Mouse (Mus musculus): ENCODE measurements around the gene Fam167b. TPM values are rescaled to one million over a fixed set of nuclear protein-coding genes. Genes with fewer than 3 reads are reported as not detected.

Gene Fam167b
- total and polyA plus RNA-seq, 3 experiments, result 1.1 to 1.2 TPM; not detected in 1

GRCm38 (mm10) chr4:129617121-129617641 lies 38.8 kb upstream of the Fam167b start:
- no peak for DNase-seq (ENCODE audit: extremely low read depth)
- peaks cover 3 to 48% of the 10 kb centered on the region in 2 experiments for H3K4me1 ChIP-seq (ENCODE audit: control insufficient read depth in 1 of 2, insufficient read depth in 2 of 2)
- H3K9me3 ChIP-seq (replicated peaks; ENCODE audit: low read length), result no peaks in the 10 kb centered on the region
- TF ChIP-seq MYC (IDR thresholded peaks at IDR 0.05; ENCODE audit: low read depth, low read length) (no peak), ZNF384 (IDR thresholded peaks at IDR 0.05; ENCODE audit: low read depth, low read length) (no peak), MEF2A (IDR thresholded peaks at IDR 0.05; ENCODE audit: borderline replicate concordance, low read depth, low read length) (no peak)
- in situ Hi-C loops (cut with MboI; ENCODE audit: low pct_ligation_motif_present, low pct_unique_long_range_greater_than_20kb, low sequenced_read_pairs) (loop anchor here (25.0 kb wide), 1 partner anchor 255 kb away; no protein-coding TSS in a partner anchor), dilution Hi-C loops (cut with MboI; ENCODE audit: extremely low pct_ligation_motif_present, extremely low pct_unique_long_range_greater_than_20kb, low sequenced_read_pairs) (no loop called here)
- H3K27ac ChIP-seq (ENCODE audit: insufficient read depth, low read depth), result no peak overlapping the region
- H3K36me3 ChIP-seq (replicated peaks in 1 of 2; ENCODE audit: control insufficient read depth in 1 of 2, insufficient read depth in 1 of 2, low read length in 1 of 2), result peaks cover 19 to 52% of the 10 kb centered on the region in 2 experiments
- no peaks in the 10 kb centered on the region for H3K27me3 ChIP-seq (replicated peaks)
- H3K79me2 ChIP-seq (replicated peaks; ENCODE audit: control insufficient read depth, extremely low read depth, insufficient read depth, poor library complexity, severe bottlenecking), result no peaks in the 10 kb centered on the region
- no peak overlapping the region for H3K4me3 ChIP-seq (replicated peaks in 1 of 3; ENCODE audit: low read depth in 2 of 3, low read length in 2 of 3, poor library complexity in 1 of 3)
- H3K4me2 ChIP-seq (ENCODE audit: insufficient read depth, low read depth, poor library complexity, severe bottlenecking), result no peak overlapping the region
- H3K9ac ChIP-seq (ENCODE audit: insufficient read depth, low read depth), result no peak overlapping the region

GRCm38 (mm10) chr4:129616631-129617030 lies 38.3 kb upstream of the Fam167b start:
- dilution Hi-C loops (cut with MboI; ENCODE audit: extremely low pct_ligation_motif_present, extremely low pct_unique_long_range_greater_than_20kb, low sequenced_read_pairs), result no loop called here
- H3K36me3 ChIP-seq (replicated peaks in 1 of 2; ENCODE audit: control insufficient read depth in 1 of 2, insufficient read depth in 1 of 2, low read length in 1 of 2), result peaks cover 19 to 54% of the 10 kb centered on the region in 2 experiments
- no peaks in the 10 kb centered on the region for H3K27me3 ChIP-seq (replicated peaks)
- in situ Hi-C loops (cut with MboI; ENCODE audit: low pct_ligation_motif_present, low pct_unique_long_range_greater_than_20kb, low sequenced_read_pairs), result loop anchor here (25.0 kb wide), 1 partner anchor 254 kb away; no protein-coding TSS in a partner anchor
- H3K4me3 ChIP-seq (replicated peaks in 1 of 3; ENCODE audit: low read depth in 2 of 3, low read length in 2 of 3, poor library complexity in 1 of 3), result no peak overlapping the region
- H3K9ac ChIP-seq (ENCODE audit: insufficient read depth, low read depth), result no peak overlapping the region
- H3K4me2 ChIP-seq (ENCODE audit: insufficient read depth, low read depth, poor library complexity, severe bottlenecking), result no peak overlapping the region
- no peaks in the 10 kb centered on the region for H3K79me2 ChIP-seq (replicated peaks; ENCODE audit: control insufficient read depth, extremely low read depth, insufficient read depth, poor library complexity, severe bottlenecking)
- TF ChIP-seq MEF2A (IDR thresholded peaks at IDR 0.05; ENCODE audit: borderline replicate concordance, low read depth, low read length) (no peak), KAT2A (IDR thresholded peaks at IDR 0.05; ENCODE audit: insufficient replicate concordance, low read length) (no peak), TCF12 (IDR thresholded peaks at IDR 0.05; ENCODE audit: low read depth, low read length) (no peak), EP300 (IDR thresholded peaks at IDR 0.05; ENCODE audit: low read length) (no peak), MAZ (IDR thresholded peaks at IDR 0.05; ENCODE audit: low read depth, low read length) (no peak), ETS1 (conservative IDR thresholded peaks at IDR 0.05; ENCODE audit: low read depth, low read length) (no peak), MAFK (IDR thresholded peaks at IDR 0.05; ENCODE audit: insufficient replicate concordance, low read length) (no peak), BHLHE40 (IDR thresholded peaks at IDR 0.05; ENCODE audit: low read depth, low read length) (no peak), CTCF (conservative IDR thresholded peaks at IDR 0.05 in 1 of 2, IDR thresholded peaks at IDR 0.05 in 1 of 2; ENCODE audit: low read depth in 2 of 2, low read length in 2 of 2) (no peak), ZMIZ1 (IDR thresholded peaks at IDR 0.05; ENCODE audit: low read depth, low read length) (no peak), RAD21 (IDR thresholded peaks at IDR 0.05; ENCODE audit: low read depth, low read length) (no peak), MAX (IDR thresholded peaks at IDR 0.05; ENCODE audit: low read length) (no peak), HCFC1 (IDR thresholded peaks at IDR 0.05; ENCODE audit: low read depth, low read length) (no peak)
- DNase-seq (ENCODE audit: extremely low read depth), result no peak
- peaks cover 3 to 47% of the 10 kb centered on the region in 2 experiments for H3K4me1 ChIP-seq (ENCODE audit: control insufficient read depth in 1 of 2, insufficient read depth in 2 of 2)
- no peak overlapping the region for H3K27ac ChIP-seq (ENCODE audit: insufficient read depth, low read depth)
- no peaks in the 10 kb centered on the region for H3K9me3 ChIP-seq (replicated peaks; ENCODE audit: low read length)
